Mouse (Mus musculus): Measurements from ENCODE around the gene L1td1. TPM values are rescaled to one million over a fixed set of nuclear protein-coding genes. Genes with fewer than 3 reads are reported as not detected.

Gene L1td1
- polyA plus RNA-seq (2016; fragmentation: Nextera tagmentation; extraction: Ambion mirVana), result 0.28 TPM in 1 of 2 replicates, not detected in the other

DNA sequence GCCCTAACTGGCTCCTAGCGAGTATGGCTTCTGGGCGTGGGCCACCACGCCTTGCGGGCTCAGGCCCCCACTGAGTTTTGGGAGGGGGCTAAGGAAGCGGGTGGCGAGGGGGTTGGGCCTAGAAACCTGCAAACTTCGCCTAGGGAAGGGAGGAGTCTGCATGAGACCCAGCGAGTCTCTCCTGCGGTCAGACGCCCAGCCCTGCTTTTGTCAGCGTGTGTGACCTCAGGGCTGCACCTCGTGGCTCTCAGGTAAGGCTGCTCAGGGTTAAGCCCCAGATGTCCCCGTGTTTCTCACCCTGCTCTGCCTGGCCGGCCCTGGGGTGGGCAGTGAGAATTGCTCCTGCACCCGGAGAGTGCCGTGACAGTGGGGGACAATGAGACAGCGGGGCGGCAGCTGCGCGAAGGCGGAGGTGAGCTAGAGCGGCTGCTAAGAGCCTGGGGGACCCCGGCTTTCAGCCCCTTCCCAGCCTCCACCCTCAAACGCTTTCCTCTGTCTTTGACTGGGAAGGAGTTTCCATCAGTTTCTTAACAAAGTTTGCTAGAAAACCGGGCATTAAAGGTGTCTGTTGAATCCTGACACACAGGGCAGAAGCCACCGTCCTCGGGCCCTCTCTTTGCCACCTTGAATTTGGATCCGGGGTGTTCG is at the start of gene L1td1:
Gene L1td1, plus strand, starts transcription at position 145 of the 648 bp plus-strand sequence.
- no peak within 1 kb of the TSS for H3K27ac ChIP-seq (replicated peaks)
- peak; percentile 39 for ATAC-seq (ENCODE audit: low FRiP score, low read depth)

DNA sequence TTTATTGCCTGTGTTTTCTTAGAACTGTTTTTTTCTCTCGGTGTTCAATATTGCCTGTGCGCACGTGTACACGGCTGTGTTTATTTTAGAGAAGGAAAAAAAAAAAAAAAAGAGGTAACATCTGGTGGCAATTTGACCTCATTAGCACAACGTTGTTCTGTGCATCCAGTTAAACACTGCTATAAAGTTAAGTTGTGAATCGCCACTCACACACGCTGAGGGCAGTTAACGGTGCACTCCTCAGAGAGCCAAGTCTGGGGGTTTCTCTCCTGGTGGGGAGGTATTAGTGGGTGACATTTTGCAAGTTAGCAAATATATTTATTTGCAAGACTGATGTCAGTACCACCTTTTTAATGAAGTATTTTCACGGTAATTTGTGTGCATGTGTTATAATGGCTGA is 49.0 kb upstream of the L1td1 start:
- WGBS, result 66% methylated on average over 9 of the region's 9 CpGs
- Histone ChIP-seq H3K4me2 (replicated peaks) (no peak overlapping the region), H3K4me3 (no peak overlapping the region), H3K36me3 (no peaks in the 10 kb centered on the region), H3K9me3 (no peaks in the 10 kb centered on the region), H3K4me1 (no peaks in the 10 kb centered on the region), H3K9ac (replicated peaks) (no peak overlapping the region), H3K27me3 (no peaks in the 10 kb centered on the region), H3K27ac (replicated peaks) (no peak overlapping the region)
- no peak for ATAC-seq (ENCODE audit: low FRiP score, low read depth)

More for the DNA sequence above, at the start of gene L1td1:
- Histone ChIP-seq H3K4me3 (peak within 1 kb of the TSS; percentile 35), H3K27me3 (peaks cover 40% of the 10 kb centered on the region), H3K4me1 (peaks cover 17% of the 10 kb centered on the region), H3K36me3 (no peaks in the 10 kb centered on the region), H3K9me3 (no peaks in the 10 kb centered on the region), H3K9ac (replicated peaks) (no peak within 1 kb of the TSS; the same call in 1 of the 2 replicates), H3K4me2 (replicated peaks) (peak within 1 kb of the TSS; percentile 55)
- WGBS, result 3% methylated on average over 29 of the region's 29 CpGs

DNA sequence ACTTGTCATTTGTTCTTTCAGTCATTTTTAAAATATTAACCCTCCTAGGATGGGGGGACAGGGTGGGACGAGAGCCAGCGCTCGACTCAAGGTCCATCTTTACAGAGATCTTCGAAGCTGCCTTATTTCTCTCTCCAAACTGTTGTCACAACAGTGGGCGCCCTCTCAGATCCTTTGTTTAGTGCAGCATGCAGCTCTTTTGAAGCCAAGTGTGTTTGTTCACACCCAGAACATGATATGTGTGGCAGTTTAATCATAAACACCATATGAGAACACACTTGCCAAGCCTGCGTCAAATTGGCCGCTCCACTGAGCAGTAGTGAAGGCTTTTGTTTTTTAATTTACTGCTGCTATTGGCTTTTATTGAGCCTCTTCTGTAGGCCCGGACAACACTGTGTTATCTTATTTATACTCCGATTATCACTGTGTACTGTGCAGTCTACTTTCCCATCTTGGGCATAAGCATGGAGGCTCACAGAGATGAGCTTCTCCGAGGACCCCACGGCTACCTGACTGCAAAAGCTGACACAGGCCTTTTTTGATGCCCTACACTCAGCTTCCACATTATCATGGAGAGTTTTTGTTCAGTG is 39.8 kb upstream of the L1td1 start:
- Histone ChIP-seq H3K9ac (replicated peaks) (no peak overlapping the region), H3K36me3 (no peaks in the 10 kb centered on the region), H3K27me3 (no peaks in the 10 kb centered on the region), H3K27ac (replicated peaks) (peak overlapping the region; percentile 25; the same call in 1 of the 2 replicates), H3K9me3 (no peaks in the 10 kb centered on the region), H3K4me3 (no peak overlapping the region), H3K4me1 (peaks cover 7% of the 10 kb centered on the region), H3K4me2 (replicated peaks) (no peak overlapping the region)
- WGBS, result 88% methylated on average over 11 of the region's 11 CpGs
- no peak for ATAC-seq (ENCODE audit: low FRiP score, low read depth)

DNA sequence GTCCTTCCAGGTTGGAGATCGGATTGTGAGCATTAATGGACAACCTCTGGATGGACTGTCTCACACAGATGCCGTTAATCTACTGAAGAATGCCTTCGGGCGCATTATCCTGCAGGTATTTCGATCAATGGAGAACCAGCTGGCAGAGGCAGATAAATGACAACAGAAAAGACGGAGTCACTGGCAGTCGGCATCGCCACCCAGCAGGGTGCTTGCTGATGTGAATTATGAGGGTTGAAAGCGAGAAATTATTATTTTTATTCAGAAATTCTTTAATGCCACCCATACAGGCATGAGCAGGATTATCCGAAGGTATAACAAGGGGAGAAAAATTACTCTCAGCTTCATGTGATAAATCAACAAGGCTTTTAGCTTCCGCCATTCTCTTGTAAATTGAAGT is 38.4 kb upstream of the L1td1 start:
- no peak for ATAC-seq (ENCODE audit: low FRiP score, low read depth)
- Histone ChIP-seq H3K4me2 (replicated peaks) (no peak overlapping the region), H3K36me3 (no peaks in the 10 kb centered on the region), H3K4me3 (no peak overlapping the region), H3K4me1 (peaks cover 7% of the 10 kb centered on the region), H3K27ac (replicated peaks) (peak overlapping the region; percentile 64), H3K27me3 (no peaks in the 10 kb centered on the region), H3K9ac (replicated peaks) (no peak overlapping the region), H3K9me3 (no peaks in the 10 kb centered on the region)
- 61% methylated on average over 11 of the region's 11 CpGs for WGBS

DNA sequence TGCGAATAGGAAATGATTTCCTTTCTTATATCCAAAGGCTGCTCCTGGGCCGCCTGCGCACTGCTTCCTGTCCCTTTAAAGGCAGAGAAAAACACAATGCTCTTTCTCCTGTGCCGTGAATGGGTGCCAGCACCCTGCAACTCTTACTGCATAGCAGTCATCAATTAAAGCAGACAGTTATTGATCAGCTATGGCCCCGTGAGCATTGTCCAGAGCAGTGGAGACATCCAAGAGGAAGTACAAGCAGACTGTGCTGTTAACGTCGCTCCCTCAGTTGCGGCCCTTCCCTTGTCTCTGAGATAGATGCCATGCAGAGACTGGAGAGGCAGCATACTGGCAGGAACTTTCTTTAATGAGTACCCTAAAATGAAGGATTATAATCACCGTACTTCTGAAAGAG is 38.0 kb upstream of the L1td1 start:
- H3K9me3 ChIP-seq, result no peaks in the 10 kb centered on the region
- peaks cover 7% of the 10 kb centered on the region for H3K4me1 ChIP-seq
- peak overlapping the region; percentile 64 for H3K27ac ChIP-seq (replicated peaks)
- H3K4me2 ChIP-seq (replicated peaks), result no peak overlapping the region
- H3K27me3 ChIP-seq, result no peaks in the 10 kb centered on the region
- H3K9ac ChIP-seq (replicated peaks), result no peak overlapping the region
- WGBS, result 78% methylated on average over 9 of the region's 9 CpGs
- no peaks in the 10 kb centered on the region for H3K36me3 ChIP-seq
- no peak overlapping the region for H3K4me3 ChIP-seq
- no peak for ATAC-seq (ENCODE audit: low FRiP score, low read depth)

DNA sequence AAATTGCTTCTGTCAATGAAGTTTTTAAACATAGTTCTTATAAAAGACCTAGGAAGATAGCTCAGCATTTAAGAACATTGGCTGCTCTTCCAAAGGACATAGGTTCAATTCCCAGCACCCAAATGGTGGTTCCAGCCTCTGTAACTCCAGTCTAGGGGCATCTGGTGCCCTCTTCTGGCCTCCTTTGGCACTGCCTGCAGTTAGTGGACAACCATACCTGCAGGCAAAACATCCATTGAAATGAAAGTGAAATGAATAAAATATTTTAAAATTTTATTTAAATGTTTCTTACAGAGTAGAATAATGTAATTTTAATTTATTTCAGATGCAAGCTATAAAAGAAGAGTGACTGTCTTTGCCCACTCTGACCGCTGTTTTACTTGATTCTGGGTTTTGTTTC is 36.5 kb upstream of the L1td1 start:
- no peaks in the 10 kb centered on the region for H3K9me3 ChIP-seq
- H3K4me1 ChIP-seq, result peaks cover 7% of the 10 kb centered on the region
- no peak for ATAC-seq (ENCODE audit: low FRiP score, low read depth)
- no peak overlapping the region for H3K4me3 ChIP-seq
- H3K9ac ChIP-seq (replicated peaks), result no peak overlapping the region
- H3K27ac ChIP-seq (replicated peaks), result no peak overlapping the region
- H3K27me3 ChIP-seq, result no peaks in the 10 kb centered on the region
- WGBS, result 97% methylated on average over 1 of the region's 1 CpGs
- no peak overlapping the region for H3K4me2 ChIP-seq (replicated peaks)
- no peaks in the 10 kb centered on the region for H3K36me3 ChIP-seq

DNA sequence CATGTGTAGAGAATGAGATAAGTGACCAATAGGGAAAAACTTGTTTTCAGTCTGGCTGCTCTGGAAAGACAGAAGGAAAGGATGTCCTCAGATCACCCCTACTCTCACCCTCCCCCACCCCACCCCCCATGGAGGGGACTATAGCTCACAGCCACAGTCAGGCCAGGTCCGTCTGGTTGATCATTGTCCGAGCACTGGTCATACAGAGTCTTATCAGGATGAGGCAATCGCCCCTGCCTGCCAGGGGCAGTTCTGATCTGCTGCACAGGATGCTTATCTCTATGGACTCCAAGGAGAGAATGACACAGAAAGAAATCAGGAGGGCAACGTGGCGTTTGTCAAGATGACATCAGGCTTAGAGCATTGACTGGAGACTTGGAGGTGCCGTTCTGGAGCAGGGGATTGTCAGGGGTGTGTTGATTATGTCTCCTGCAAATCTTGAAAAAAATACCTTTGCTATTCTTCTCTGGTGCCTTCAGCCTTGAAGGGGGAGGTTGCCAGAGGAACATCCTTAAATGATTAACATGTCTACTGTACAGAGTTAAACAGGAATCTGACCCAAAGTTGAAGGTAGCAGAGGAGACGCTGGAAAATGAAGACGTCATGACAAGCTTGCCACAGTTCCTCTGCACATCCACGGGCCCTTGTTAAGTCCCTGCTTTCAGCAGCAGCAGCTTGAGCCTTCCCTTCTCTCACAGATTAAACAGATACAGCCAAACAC is 32.9 kb upstream of the L1td1 start:
- H3K27ac ChIP-seq (replicated peaks), result no peak overlapping the region
- H3K4me3 ChIP-seq, result no peak overlapping the region
- peaks cover under 1% of the 10 kb centered on the region; the same call in 1 of the 2 replicates for H3K4me1 ChIP-seq
- no peak overlapping the region for H3K9ac ChIP-seq (replicated peaks)
- no peak overlapping the region for H3K4me2 ChIP-seq (replicated peaks)
- 66% methylated on average over 9 of the region's 9 CpGs for WGBS
- H3K9me3 ChIP-seq, result no peaks in the 10 kb centered on the region
- no peaks in the 10 kb centered on the region for H3K27me3 ChIP-seq
- no peaks in the 10 kb centered on the region for H3K36me3 ChIP-seq
- no peak for ATAC-seq (ENCODE audit: low FRiP score, low read depth)

DNA sequence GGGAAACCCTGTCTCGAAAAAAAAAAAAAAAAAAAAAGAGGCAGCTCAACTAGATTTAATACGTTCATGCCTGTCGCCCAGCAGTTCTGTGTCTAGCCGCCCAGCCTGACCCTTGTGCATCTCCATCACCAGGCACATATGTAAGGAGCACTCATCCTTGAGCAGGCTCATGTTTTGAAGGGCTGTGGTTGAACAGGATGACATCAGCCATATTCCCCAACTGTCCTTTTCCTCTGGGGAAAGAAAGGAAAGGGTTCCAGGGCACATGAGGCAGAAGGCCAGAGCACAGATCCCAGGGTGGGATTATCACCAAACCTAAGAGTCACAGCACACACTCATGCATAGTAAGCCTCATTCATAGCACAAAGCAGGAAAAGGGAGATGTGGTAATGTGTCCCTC is 28.6 kb upstream of the L1td1 start:
- Histone ChIP-seq H3K36me3 (no peaks in the 10 kb centered on the region), H3K4me3 (no peak overlapping the region), H3K4me2 (replicated peaks) (no peak overlapping the region), H3K27ac (replicated peaks) (no peak overlapping the region), H3K27me3 (no peaks in the 10 kb centered on the region), H3K4me1 (peaks cover 9% of the 10 kb centered on the region; the same call in 1 of the 2 replicates), H3K9ac (replicated peaks) (no peak overlapping the region), H3K9me3 (no peaks in the 10 kb centered on the region)
- no peak for ATAC-seq (ENCODE audit: low FRiP score, low read depth)
- WGBS, result 84% methylated on average over 4 of the region's 4 CpGs

DNA sequence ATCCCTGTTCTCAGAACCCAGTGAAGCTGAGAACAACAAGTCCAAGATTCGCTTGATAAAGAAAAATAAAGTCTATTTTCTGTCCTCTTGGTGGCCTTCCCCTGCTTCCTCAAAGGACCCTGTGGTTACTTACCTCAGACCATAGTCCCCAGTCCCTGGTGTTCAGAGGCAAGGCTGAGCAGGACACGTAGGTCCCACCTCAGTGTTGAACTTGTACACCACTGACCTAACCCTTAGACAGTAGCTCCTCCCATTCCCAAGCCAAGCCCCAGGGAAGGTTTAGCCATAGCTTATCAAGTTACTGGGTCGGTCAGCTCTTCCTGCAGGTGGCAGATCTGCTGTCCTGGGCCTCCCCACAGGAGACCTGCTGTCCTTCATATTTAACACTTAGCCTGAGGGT is 27.6 kb upstream of the L1td1 start:
- 64% methylated on average over 3 of the region's 3 CpGs for WGBS
- no peak for ATAC-seq (ENCODE audit: low FRiP score, low read depth)
- H3K27ac ChIP-seq (replicated peaks), result no peak overlapping the region

DNA sequence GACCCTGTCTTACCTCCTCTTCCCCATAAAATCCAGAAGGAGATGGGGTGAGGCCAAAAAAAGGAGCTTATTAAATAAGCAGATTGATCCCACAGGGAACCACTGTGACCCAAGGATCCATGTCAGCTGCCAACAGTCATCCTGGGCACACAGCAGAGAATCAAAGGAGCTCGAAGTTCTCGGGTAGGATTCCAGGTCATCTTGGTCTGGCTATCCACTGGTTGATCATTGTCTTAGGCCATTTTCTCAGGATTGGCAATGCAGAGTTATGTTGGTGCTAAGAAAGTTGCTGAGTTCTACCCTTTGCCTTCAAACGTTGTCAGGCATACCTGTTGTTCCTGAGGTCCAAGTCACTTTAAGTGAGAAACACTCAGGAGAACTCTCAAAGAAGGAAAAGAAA is 26.4 kb upstream of the L1td1 start:
- H3K4me2 ChIP-seq (replicated peaks), result no peak overlapping the region
- H3K27ac ChIP-seq (replicated peaks), result no peak overlapping the region
- H3K27me3 ChIP-seq, result no peaks in the 10 kb centered on the region
- H3K9me3 ChIP-seq, result no peaks in the 10 kb centered on the region
- WGBS, result 92% methylated on average over 3 of the region's 3 CpGs
- H3K9ac ChIP-seq (replicated peaks), result no peak overlapping the region
- no peaks in the 10 kb centered on the region for H3K36me3 ChIP-seq
- ATAC-seq (ENCODE audit: low FRiP score, low read depth), result no peak
- no peak overlapping the region for H3K4me3 ChIP-seq
- H3K4me1 ChIP-seq, result peaks cover 9% of the 10 kb centered on the region; the same call in 1 of the 2 replicates

More for the DNA sequence above, 27.6 kb upstream of the L1td1 start:
- no peaks in the 10 kb centered on the region for H3K27me3 ChIP-seq
- H3K4me1 ChIP-seq, result peaks cover 9% of the 10 kb centered on the region; the same call in 1 of the 2 replicates
- H3K9ac ChIP-seq (replicated peaks), result no peak overlapping the region
- H3K4me2 ChIP-seq (replicated peaks), result no peak overlapping the region
- H3K4me3 ChIP-seq, result no peak overlapping the region
- H3K36me3 ChIP-seq, result no peaks in the 10 kb centered on the region
- H3K9me3 ChIP-seq, result no peaks in the 10 kb centered on the region

DNA sequence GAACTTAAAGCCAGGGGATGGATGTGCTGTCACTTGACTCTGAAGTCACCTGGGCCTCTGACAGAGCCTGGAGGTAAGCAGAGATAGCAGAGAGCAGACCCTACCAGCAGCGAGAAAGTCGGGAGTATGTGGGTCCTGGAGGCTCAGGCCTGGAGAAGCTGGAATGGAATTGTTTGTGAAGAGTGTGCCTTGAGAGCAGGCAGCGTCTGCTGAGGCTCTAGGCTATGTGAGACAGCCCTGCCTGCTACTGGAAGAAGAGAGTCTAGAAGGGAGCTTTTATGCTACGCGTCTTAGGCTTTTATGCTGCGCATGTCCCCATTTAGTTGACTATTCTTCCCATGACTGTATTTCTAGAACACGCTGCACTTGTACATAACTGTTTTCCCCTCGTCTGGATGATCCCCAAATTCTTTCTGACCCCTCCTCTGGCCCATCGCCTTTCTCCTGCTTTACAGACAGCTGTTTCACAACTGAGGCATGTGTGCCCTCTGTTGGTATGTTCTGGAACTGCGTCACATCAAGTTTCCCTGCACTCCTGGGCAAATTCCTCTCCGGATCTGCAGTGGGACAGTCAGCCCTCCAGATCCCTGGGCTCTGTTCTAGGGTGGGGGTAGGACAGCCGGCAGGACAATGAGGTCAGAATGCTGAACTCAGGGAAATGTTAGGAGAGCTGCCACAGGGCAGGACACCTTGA is 24.2 kb upstream of the L1td1 start:
- H3K9me3 ChIP-seq, result no peaks in the 10 kb centered on the region
- no peak overlapping the region for H3K27ac ChIP-seq (replicated peaks)
- H3K4me3 ChIP-seq, result no peak overlapping the region
- peak overlapping the region; percentile 10; the same call in 1 of the 2 replicates for H3K4me2 ChIP-seq (replicated peaks)
- no peaks in the 10 kb centered on the region for H3K27me3 ChIP-seq
- no peak overlapping the region for H3K9ac ChIP-seq (replicated peaks)
- WGBS, result 31% methylated on average over 12 of the region's 12 CpGs
- ATAC-seq (ENCODE audit: low FRiP score, low read depth), result peak; percentile 75
- peaks cover 9% of the 10 kb centered on the region; the same call in 1 of the 2 replicates for H3K4me1 ChIP-seq
- H3K36me3 ChIP-seq, result no peaks in the 10 kb centered on the region

DNA sequence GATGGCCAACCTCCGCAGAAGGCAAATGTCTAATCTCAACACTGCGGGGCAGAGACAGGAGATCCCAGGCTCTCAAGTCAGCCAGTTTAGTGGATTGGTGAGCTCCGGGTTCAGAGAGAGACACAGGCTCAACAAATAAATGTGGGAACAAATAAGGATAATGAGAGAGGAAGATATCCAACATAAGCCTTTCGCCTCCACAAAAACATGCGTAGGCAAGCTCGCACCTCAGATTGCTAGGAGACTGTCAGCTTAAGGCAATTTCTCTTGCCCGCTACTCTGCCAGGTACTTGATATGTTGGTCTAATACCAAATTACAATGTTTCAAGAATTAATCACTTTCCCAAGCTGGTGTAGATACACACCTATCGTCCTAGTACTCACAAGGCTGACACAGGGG is 15.6 kb upstream of the L1td1 start:
- H3K27ac ChIP-seq (replicated peaks), result no peak overlapping the region
- H3K4me3 ChIP-seq, result no peak overlapping the region
- H3K27me3 ChIP-seq, result no peaks in the 10 kb centered on the region
- H3K9ac ChIP-seq (replicated peaks), result no peak overlapping the region
- no peaks in the 10 kb centered on the region for H3K9me3 ChIP-seq
- H3K36me3 ChIP-seq, result no peaks in the 10 kb centered on the region
- 93% methylated on average over 8 of the region's 8 CpGs for WGBS
- H3K4me2 ChIP-seq (replicated peaks), result no peak overlapping the region
- ATAC-seq (ENCODE audit: low FRiP score, low read depth), result no peak
- no peaks in the 10 kb centered on the region for H3K4me1 ChIP-seq
